Mouse (Mus musculus): ENCODE results near the gene Cyp2d11.

Cyp2d11 gene

GRCm38 (mm10) chr15:82350349-82350748 is 43.5 kb downstream of the Cyp2d11 start:
- DNase-seq = no peak

- no peak for DNase-seq
Observed at GRCm38 (mm10) chr15:82348999-82349341, 44.9 kb downstream of the Cyp2d11 start.

GRCm38 (mm10) chr15:82348258-82348998 is 45.4 kb downstream of the Cyp2d11 start:
- no peak for DNase-seq

- no peak for DNase-seq
Observed at GRCm38 (mm10) chr15:82347852-82348251, 46.0 kb downstream of the Cyp2d11 start.

GRCm38 (mm10) chr15:82347303-82347676 is 46.5 kb downstream of the Cyp2d11 start:
- DNase-seq = no peak

- DNase-seq = no peak
Observed at GRCm38 (mm10) chr15:82346580-82347302, 47.1 kb downstream of the Cyp2d11 start.

GRCm38 (mm10) chr15:82345820-82346470 is 47.9 kb downstream of the Cyp2d11 start:
- DNase-seq = peak; percentile 98

- DNase-seq = no peak
Observed at GRCm38 (mm10) chr15:82344971-82345370, 48.9 kb downstream of the Cyp2d11 start.

GRCm38 (mm10) chr15:82343368-82344287 is 50.2 kb downstream of the Cyp2d11 start:
- DNase-seq = peak; percentile 63

GRCm38 (mm10) chr15:82342543-82342935 is 51.3 kb downstream of the Cyp2d11 start:
- no peak for DNase-seq

- no peak for DNase-seq
Observed at GRCm38 (mm10) chr15:82341675-82342542, 51.9 kb downstream of the Cyp2d11 start.

- DNase-seq = peak; percentile 78
Observed at GRCm38 (mm10) chr15:82341036-82341501, 52.8 kb downstream of the Cyp2d11 start.

GRCm38 (mm10) chr15:82340414-82341035 is 53.3 kb downstream of the Cyp2d11 start:
- no peak for DNase-seq

GRCm38 (mm10) chr15:82339634-82340254 is 54.1 kb downstream of the Cyp2d11 start:
- no peak for DNase-seq
